Mouse (Mus musculus): ENCODE results near the gene Nek6. TPM values are rescaled to one million over a fixed set of nuclear protein-coding genes. Genes with fewer than 3 reads are reported as not detected.
A peak's percentile ranks its signal among the peaks of the same experiment; 100 is the strongest.

Gene Nek6
- polyA plus RNA-seq, 1 experiment from 2014 or later: 29.9 TPM

GRCm38 (mm10) chr2:38483058-38483704, 28.3 kb upstream of the Nek6 start:
- Histone ChIP-seq H3K36me3 (no peaks in the 10 kb centered on the region), H3K27me3 (no peaks in the 10 kb centered on the region), H3K9me3 (replicated peaks) (no peaks in the 10 kb centered on the region), H3K9ac (no peak overlapping the region), H3K4me3 (replicated peaks) (no peak overlapping the region), H3K4me2 (no peak overlapping the region), H3K4me1 (replicated peaks) (peaks cover 40% of the 10 kb centered on the region), H3K27ac (peak overlapping the region; percentile 64)
- DNase-seq: no peak
- 50% methylated on average over 7 of the region's 7 CpGs for WGBS (ENCODE audit: insufficient replicate concordance)
- ATAC-seq (ENCODE audit: low read depth): no peak

GRCm38 (mm10) chr2:38484556-38484955, 26.9 kb upstream of the Nek6 start:
- DNase-seq: no peak

GRCm38 (mm10) chr2:38485409-38485808, 26.0 kb upstream of the Nek6 start:
- Histone ChIP-seq H3K27ac (peak overlapping the region; percentile 64), H3K4me2 (0 out of 2 replicates have a peak overlapping the region, but pooled peaks have one; percentile 18), H3K4me3 (replicated peaks) (no peak overlapping the region), H3K4me1 (replicated peaks) (peaks cover 37% of the 10 kb centered on the region), H3K27me3 (no peaks in the 10 kb centered on the region), H3K9me3 (replicated peaks) (no peaks in the 10 kb centered on the region), H3K36me3 (no peaks in the 10 kb centered on the region), H3K9ac (no peak overlapping the region)
- no peak for DNase-seq
- WGBS (ENCODE audit: insufficient replicate concordance): 46% methylated on average over 3 of the region's 3 CpGs
- no peak; the same call in 1 of the 2 replicates for ATAC-seq (ENCODE audit: low read depth)

More at GRCm38 (mm10) chr2:38484556-38484955, 26.9 kb upstream of the Nek6 start:
- 60% methylated on average over 11 of the region's 11 CpGs for WGBS (ENCODE audit: insufficient replicate concordance)
- no peak overlapping the region for H3K4me2 ChIP-seq
- peaks cover 37% of the 10 kb centered on the region for H3K4me1 ChIP-seq (replicated peaks)
- ATAC-seq (ENCODE audit: low read depth): no peak
- H3K27ac ChIP-seq: peak overlapping the region; percentile 64
- H3K27me3 ChIP-seq: no peaks in the 10 kb centered on the region
- H3K9me3 ChIP-seq (replicated peaks): no peaks in the 10 kb centered on the region
- no peak overlapping the region for H3K4me3 ChIP-seq (replicated peaks)
- H3K9ac ChIP-seq: 0 out of 2 replicates have a peak overlapping the region, but pooled peaks have one; percentile 1
- no peaks in the 10 kb centered on the region for H3K36me3 ChIP-seq

GRCm38 (mm10) chr2:38485957-38486931, 25.2 kb upstream of the Nek6 start:
- peak; percentile 75 for ATAC-seq (ENCODE audit: low read depth)
- peaks cover 37% of the 10 kb centered on the region for H3K4me1 ChIP-seq (replicated peaks)
- H3K36me3 ChIP-seq: no peaks in the 10 kb centered on the region
- H3K9ac ChIP-seq: no peak overlapping the region
- H3K4me3 ChIP-seq (replicated peaks): no peak overlapping the region
- peak overlapping the region; percentile 69 for H3K27ac ChIP-seq
- DNase-seq: no peak
- no peaks in the 10 kb centered on the region for H3K27me3 ChIP-seq
- H3K9me3 ChIP-seq (replicated peaks): no peaks in the 10 kb centered on the region
- 0 out of 2 replicates have a peak overlapping the region, but pooled peaks have one; percentile 18 for H3K4me2 ChIP-seq
- 31% methylated on average over 6 of the region's 6 CpGs for WGBS (ENCODE audit: insufficient replicate concordance)

- no peaks in the 10 kb centered on the region for H3K9me3 ChIP-seq (replicated peaks)
- no peak overlapping the region for H3K4me2 ChIP-seq
- ATAC-seq (ENCODE audit: low read depth): no peak
- DNase-seq: no peak
- peaks cover 15% of the 10 kb centered on the region for H3K27me3 ChIP-seq
- H3K9ac ChIP-seq: no peak overlapping the region
- no peak overlapping the region for H3K4me3 ChIP-seq (replicated peaks)
- no peaks in the 10 kb centered on the region for H3K36me3 ChIP-seq
- no peak overlapping the region for H3K27ac ChIP-seq
- H3K4me1 ChIP-seq (replicated peaks): peaks cover 7% of the 10 kb centered on the region; the same call in 1 of the 2 replicates
Measured at GRCm38 (mm10) chr2:38497594-38497993, 13.8 kb upstream of the Nek6 start.

- H3K4me3 ChIP-seq (replicated peaks): no peak overlapping the region
- no peak for DNase-seq
- H3K4me1 ChIP-seq (replicated peaks): peaks cover 19% of the 10 kb centered on the region
- H3K27ac ChIP-seq: no peak overlapping the region
- H3K9me3 ChIP-seq (replicated peaks): no peaks in the 10 kb centered on the region
- H3K27me3 ChIP-seq: peaks cover 23% of the 10 kb centered on the region
- H3K9ac ChIP-seq: no peak overlapping the region
- H3K36me3 ChIP-seq: no peaks in the 10 kb centered on the region
- H3K4me2 ChIP-seq: no peak overlapping the region
- ATAC-seq (ENCODE audit: low read depth): no peak
- WGBS (ENCODE audit: insufficient replicate concordance): 33% methylated on average over 1 of the region's 1 CpGs
Measured at GRCm38 (mm10) chr2:38501606-38502005, 9.8 kb upstream of the Nek6 start.

GRCm38 (mm10) chr2:38502123-38502522, 9.3 kb upstream of the Nek6 start:
- 60% methylated on average over 6 of the region's 6 CpGs for WGBS (ENCODE audit: insufficient replicate concordance)
- Histone ChIP-seq H3K27ac (no peak overlapping the region), H3K4me2 (no peak overlapping the region), H3K4me3 (replicated peaks) (no peak overlapping the region), H3K27me3 (peaks cover 26% of the 10 kb centered on the region), H3K9me3 (replicated peaks) (no peaks in the 10 kb centered on the region), H3K9ac (no peak overlapping the region), H3K36me3 (no peaks in the 10 kb centered on the region), H3K4me1 (replicated peaks) (peaks cover 24% of the 10 kb centered on the region)
- no peak for DNase-seq
- no peak for ATAC-seq (ENCODE audit: low read depth)

- H3K27me3 ChIP-seq: peaks cover 26% of the 10 kb centered on the region
- H3K36me3 ChIP-seq: no peaks in the 10 kb centered on the region
- DNase-seq: no peak
- no peak overlapping the region for H3K4me3 ChIP-seq (replicated peaks)
- ATAC-seq (ENCODE audit: low read depth): no peak
- peaks cover 30% of the 10 kb centered on the region for H3K4me1 ChIP-seq (replicated peaks)
- no peaks in the 10 kb centered on the region for H3K9me3 ChIP-seq (replicated peaks)
- H3K9ac ChIP-seq: no peak overlapping the region
- WGBS (ENCODE audit: insufficient replicate concordance): 69% methylated on average over 3 of the region's 3 CpGs
- no peak overlapping the region for H3K27ac ChIP-seq
- no peak overlapping the region for H3K4me2 ChIP-seq
Measured at GRCm38 (mm10) chr2:38502747-38503146, 8.7 kb upstream of the Nek6 start.

- 63% methylated on average over 6 of the region's 6 CpGs for WGBS (ENCODE audit: insufficient replicate concordance)
- no peak overlapping the region for H3K4me2 ChIP-seq
- no peaks in the 10 kb centered on the region for H3K36me3 ChIP-seq
- DNase-seq: no peak
- no peak for ATAC-seq (ENCODE audit: low read depth)
- no peak overlapping the region for H3K4me3 ChIP-seq (replicated peaks)
- H3K9ac ChIP-seq: no peak overlapping the region
- H3K9me3 ChIP-seq (replicated peaks): no peaks in the 10 kb centered on the region
- H3K27me3 ChIP-seq: peaks cover 40% of the 10 kb centered on the region
- peaks cover 31% of the 10 kb centered on the region for H3K4me1 ChIP-seq (replicated peaks)
- H3K27ac ChIP-seq: no peak overlapping the region
Measured at GRCm38 (mm10) chr2:38504311-38504710, 7.1 kb upstream of the Nek6 start.

GRCm38 (mm10) chr2:38507181-38507580, 4.3 kb upstream of the Nek6 start:
- Histone ChIP-seq H3K9ac (no peak overlapping the region), H3K27me3 (peaks cover 56% of the 10 kb centered on the region), H3K4me3 (replicated peaks) (no peak overlapping the region), H3K4me1 (replicated peaks) (peaks cover 37% of the 10 kb centered on the region), H3K27ac (no peak overlapping the region), H3K9me3 (replicated peaks) (no peaks in the 10 kb centered on the region), H3K36me3 (no peaks in the 10 kb centered on the region), H3K4me2 (0 out of 2 replicates have a peak overlapping the region, but pooled peaks have one; percentile 12)
- DNase-seq: peak; percentile 29
- 0 out of 2 replicates have a peak, but pooled peaks have one; percentile 40 for ATAC-seq (ENCODE audit: low read depth)
- 77% methylated on average over 1 of the region's 1 CpGs for WGBS (ENCODE audit: insufficient replicate concordance)

GRCm38 (mm10) chr2:38509004-38509719, 2.3 kb upstream of the Nek6 start:
- H3K4me2 ChIP-seq: no peak overlapping the region
- H3K9me3 ChIP-seq (replicated peaks): no peaks in the 10 kb centered on the region
- DNase-seq (no peak), ATAC-seq (ENCODE audit: low read depth) (no peak)
- H3K4me1 ChIP-seq (replicated peaks): peaks cover 42% of the 10 kb centered on the region
- no peak overlapping the region for H3K27ac ChIP-seq
- no peak overlapping the region for H3K4me3 ChIP-seq (replicated peaks)
- H3K9ac ChIP-seq: no peak overlapping the region
- WGBS (ENCODE audit: insufficient replicate concordance): 73% methylated on average over 7 of the region's 7 CpGs
- H3K36me3 ChIP-seq: no peaks in the 10 kb centered on the region
- H3K27me3 ChIP-seq: peaks cover 70% of the 10 kb centered on the region
